Mouse (Mus musculus) stomach, embryonic 16.5 days (tissue): ENCODE measurements around the gene Kcnc2. TPM values are rescaled to one million over a fixed set of nuclear protein-coding genes. Genes with fewer than 3 reads are reported as not detected.

Source experiments
- ATAC-seq: fragments of 200-750 bp; cut with Nextera tagmentation; 2 replicates; pipeline ENCODE4 v1.8.0; 2017; ENCODE audit warnings: moderate number of reproducible peaks, moderate TSS enrichment; ENCODE audit not compliant: insufficient read depth, low FRiP score
- H3K27ac ChIP-seq: fragments of 300-500 bp; sonication (generic); 2 replicates; pipeline ENCODE4 v1.5.1; 2014; ENCODE audit warnings: low read length
- H3K27me3 ChIP-seq: fragments of 300-500 bp; sonication (generic); 2 replicates; pipeline ENCODE4 v1.6.1; 2014; ENCODE audit warnings: low read length, control low read depth, mixed read lengths; ENCODE audit not compliant: control insufficient read depth, insufficient read depth
- H3K36me3 ChIP-seq: fragments of 300-500 bp; sonication (generic); 2 replicates; pipeline ENCODE4 v1.6.1; 2014; ENCODE audit warnings: low read length; ENCODE audit not compliant: control insufficient read depth, insufficient read depth
- H3K4me1 ChIP-seq: fragments of 300-500 bp; sonication (generic); 2 replicates; pipeline ENCODE4 v1.6.1; 2014; ENCODE audit warnings: low read length, control low read depth, mixed read lengths; ENCODE audit not compliant: control insufficient read depth, insufficient read depth
- H3K4me2 ChIP-seq: fragments of 300-500 bp; sonication (generic); 2 replicates; pipeline ENCODE4 v1.6.1; 2014; ENCODE audit warnings: low read depth, low read length, mixed read lengths
- H3K4me3 ChIP-seq: fragments of 300-500 bp; sonication (generic); replicated peaks from 2 replicates; pipeline ENCODE4 v1.5.1; 2014; ENCODE audit warnings: mild to moderate bottlenecking, low read length
- H3K9ac ChIP-seq: fragments of 300-500 bp; sonication (generic); 2 replicates; pipeline ENCODE4 v1.6.1; 2014; ENCODE audit warnings: low read length
- H3K9me3 ChIP-seq: fragments of 300-500 bp; sonication (generic); replicated peaks from 2 replicates; pipeline ENCODE4 v1.6.1; 2016; ENCODE audit warnings: low read length, control low read depth; ENCODE audit not compliant: control insufficient read depth
- WGBS: fragments of 180-500 bp; shearing (Covaris S2); extraction: QIAGEN DNeasy Blood & Tissue Kit; methylation state at CpG from one replicate; pipeline ENCODE4 v1.1.7; 2014; 5-methylcytosine and 5-hydroxymethylcytosine counted together
- polyA plus RNA-seq: library from polyadenylated mRNA; unstranded; fragments of >200 nt; fragmentation: Nextera tagmentation; extraction: Ambion mirVana; gene quantifications from 2 replicates; pipeline ENCODE4 v1.2.1, GENCODE M21; 2015

Kcnc2 gene
- polyA plus RNA-seq, 1 experiment from 2014 or later: 1.1 TPM

- no peaks in the 10 kb centered on the region for H3K4me1 ChIP-seq
- ATAC-seq: no peak
- WGBS: 79% methylated on average over 2 of the region's 2 CpGs
- H3K9ac ChIP-seq: no peak overlapping the region
- no peaks in the 10 kb centered on the region for H3K36me3 ChIP-seq
- H3K4me2 ChIP-seq: no peak overlapping the region
- H3K27me3 ChIP-seq: no peaks in the 10 kb centered on the region
- H3K4me3 ChIP-seq: no peak overlapping the region
- no peaks in the 10 kb centered on the region for H3K9me3 ChIP-seq
- no peak overlapping the region for H3K27ac ChIP-seq
These were observed 166.0 kb downstream of the Kcnc2 start for GRCm38 (mm10) chr10:112436950-112437349.

- no peaks in the 10 kb centered on the region for H3K27me3 ChIP-seq
- no peak overlapping the region for H3K4me2 ChIP-seq
- H3K4me3 ChIP-seq: no peak overlapping the region
- H3K9me3 ChIP-seq: no peaks in the 10 kb centered on the region
- no peak for ATAC-seq
- H3K4me1 ChIP-seq: no peaks in the 10 kb centered on the region
- no peaks in the 10 kb centered on the region for H3K36me3 ChIP-seq
- H3K9ac ChIP-seq: no peak overlapping the region
- no peak overlapping the region for H3K27ac ChIP-seq
- 55% methylated on average over 4 of the region's 4 CpGs for WGBS
These were observed 173.7 kb downstream of the Kcnc2 start for GRCm38 (mm10) chr10:112444640-112445039.

GRCm38 (mm10) chr10:112450910-112451309 lies 180.0 kb downstream of the Kcnc2 start:
- WGBS: 80% methylated on average over 5 of the region's 5 CpGs
- no peak overlapping the region for H3K4me3 ChIP-seq
- no peaks in the 10 kb centered on the region for H3K36me3 ChIP-seq
- no peak overlapping the region for H3K27ac ChIP-seq
- no peak overlapping the region for H3K9ac ChIP-seq
- no peaks in the 10 kb centered on the region for H3K4me1 ChIP-seq
- H3K4me2 ChIP-seq: no peak overlapping the region
- no peaks in the 10 kb centered on the region for H3K27me3 ChIP-seq
- no peaks in the 10 kb centered on the region for H3K9me3 ChIP-seq
- no peak for ATAC-seq

- H3K27me3 ChIP-seq: no peaks in the 10 kb centered on the region
- no peak overlapping the region for H3K4me2 ChIP-seq
- no peak overlapping the region for H3K27ac ChIP-seq
- WGBS: 82% methylated on average over 6 of the region's 6 CpGs
- H3K9me3 ChIP-seq: no peaks in the 10 kb centered on the region
- no peak overlapping the region for H3K9ac ChIP-seq
- H3K36me3 ChIP-seq: no peaks in the 10 kb centered on the region
- no peak for ATAC-seq
- H3K4me1 ChIP-seq: no peaks in the 10 kb centered on the region
- H3K4me3 ChIP-seq: no peak overlapping the region
These were observed 197.9 kb downstream of the Kcnc2 start for GRCm38 (mm10) chr10:112468689-112469384.

GRCm38 (mm10) chr10:112474122-112474810 lies 203.3 kb downstream of the Kcnc2 start:
- 83% methylated on average over 6 of the region's 6 CpGs for WGBS
- H3K27ac ChIP-seq: no peak overlapping the region
- H3K4me1 ChIP-seq: no peaks in the 10 kb centered on the region
- no peaks in the 10 kb centered on the region for H3K9me3 ChIP-seq
- H3K4me2 ChIP-seq: no peak overlapping the region
- ATAC-seq: no peak
- no peaks in the 10 kb centered on the region for H3K27me3 ChIP-seq
- no peak overlapping the region for H3K4me3 ChIP-seq
- no peaks in the 10 kb centered on the region for H3K36me3 ChIP-seq
- H3K9ac ChIP-seq: no peak overlapping the region

GRCm38 (mm10) chr10:112481461-112481860 lies 210.5 kb downstream of the Kcnc2 start:
- Histone ChIP-seq H3K4me3 (no peak overlapping the region), H3K9ac (no peak overlapping the region), H3K27ac (no peak overlapping the region), H3K36me3 (no peaks in the 10 kb centered on the region), H3K4me2 (no peak overlapping the region), H3K4me1 (no peaks in the 10 kb centered on the region), H3K27me3 (no peaks in the 10 kb centered on the region), H3K9me3 (no peaks in the 10 kb centered on the region)
- ATAC-seq: no peak
- 83% methylated on average over 2 of the region's 2 CpGs for WGBS

GRCm38 (mm10) chr10:112481921-112482607 lies 211.1 kb downstream of the Kcnc2 start:
- 71% methylated on average over 9 of the region's 9 CpGs for WGBS
- no peaks in the 10 kb centered on the region for H3K4me1 ChIP-seq
- no peak overlapping the region for H3K9ac ChIP-seq
- ATAC-seq: no peak
- no peaks in the 10 kb centered on the region for H3K27me3 ChIP-seq
- H3K27ac ChIP-seq: no peak overlapping the region
- H3K9me3 ChIP-seq: no peaks in the 10 kb centered on the region
- no peak overlapping the region for H3K4me2 ChIP-seq
- no peak overlapping the region for H3K4me3 ChIP-seq
- H3K36me3 ChIP-seq: no peaks in the 10 kb centered on the region

GRCm38 (mm10) chr10:112484387-112485105 lies 213.6 kb downstream of the Kcnc2 start:
- Histone ChIP-seq H3K27me3 (no peaks in the 10 kb centered on the region), H3K9me3 (no peaks in the 10 kb centered on the region), H3K4me2 (no peak overlapping the region), H3K9ac (no peak overlapping the region), H3K27ac (no peak overlapping the region), H3K36me3 (no peaks in the 10 kb centered on the region), H3K4me3 (no peak overlapping the region), H3K4me1 (no peaks in the 10 kb centered on the region)
- ATAC-seq: no peak
- 75% methylated on average over 11 of the region's 11 CpGs for WGBS

- H3K9me3 ChIP-seq: no peaks in the 10 kb centered on the region
- no peak overlapping the region for H3K9ac ChIP-seq
- ATAC-seq: no peak
- no peak overlapping the region for H3K27ac ChIP-seq
- no peak overlapping the region for H3K4me3 ChIP-seq
- no peaks in the 10 kb centered on the region for H3K27me3 ChIP-seq
- no peaks in the 10 kb centered on the region for H3K4me1 ChIP-seq
- no peak overlapping the region for H3K4me2 ChIP-seq
- H3K36me3 ChIP-seq: no peaks in the 10 kb centered on the region
These were observed 214.9 kb downstream of the Kcnc2 start for GRCm38 (mm10) chr10:112485819-112486218.
